Mouse (Mus musculus): ENCODE measurements around the gene Cpa5.

Gene Cpa5

GRCm38 (mm10) chr6:30610710-30611109 lies at the start of gene Cpa5:
TSS of gene Cpa5 (plus strand) at chr6:30611010.
- DNase-seq (ENCODE audit: low read depth): no peak

GRCm38 (mm10) chr6:30562132-30562531 lies 48.7 kb upstream of the Cpa5 start:
- DNase-seq (ENCODE audit: low read depth): no peak

- no peak for DNase-seq (ENCODE audit: low read depth)
Measured at GRCm38 (mm10) chr6:30563575-30563974, 47.2 kb upstream of the Cpa5 start.

- DNase-seq (ENCODE audit: low read depth): no peak
Measured at GRCm38 (mm10) chr6:30564051-30564450, 46.8 kb upstream of the Cpa5 start.

GRCm38 (mm10) chr6:30568069-30568468 lies 42.7 kb upstream of the Cpa5 start, which contains the start of gene Cpa4:
TSS of gene Cpa4 (plus strand) at chr6:30568369.
- DNase-seq (ENCODE audit: low read depth): no peak

GRCm38 (mm10) chr6:30569331-30569730 lies 41.5 kb upstream of the Cpa5 start:
- DNase-seq (ENCODE audit: low read depth): no peak

GRCm38 (mm10) chr6:30570012-30570411 lies 40.8 kb upstream of the Cpa5 start:
- DNase-seq (ENCODE audit: low read depth): no peak

- DNase-seq (ENCODE audit: low read depth): no peak
Measured at GRCm38 (mm10) chr6:30572456-30573311, 38.1 kb upstream of the Cpa5 start.

- DNase-seq (ENCODE audit: low read depth): no peak
Measured at GRCm38 (mm10) chr6:30573380-30573779, 37.4 kb upstream of the Cpa5 start.

GRCm38 (mm10) chr6:30574945-30575344 lies 35.9 kb upstream of the Cpa5 start:
- DNase-seq (ENCODE audit: low read depth): no peak

- no peak for DNase-seq (ENCODE audit: low read depth)
Measured at GRCm38 (mm10) chr6:30576477-30577203, 34.2 kb upstream of the Cpa5 start.

GRCm38 (mm10) chr6:30579961-30580840 lies 30.6 kb upstream of the Cpa5 start:
- no peak for DNase-seq (ENCODE audit: low read depth)

- no peak for DNase-seq (ENCODE audit: low read depth)
Measured at GRCm38 (mm10) chr6:30580841-30581176, 30.0 kb upstream of the Cpa5 start.

- DNase-seq (ENCODE audit: low read depth): no peak
Measured at GRCm38 (mm10) chr6:30586886-30587442, 23.8 kb upstream of the Cpa5 start.

GRCm38 (mm10) chr6:30589819-30590218 lies 21.0 kb upstream of the Cpa5 start:
- DNase-seq (ENCODE audit: low read depth): no peak

GRCm38 (mm10) chr6:30591851-30592404 lies 18.9 kb upstream of the Cpa5 start:
- no peak for DNase-seq (ENCODE audit: low read depth)

GRCm38 (mm10) chr6:30592417-30592974 lies 18.3 kb upstream of the Cpa5 start:
- DNase-seq (ENCODE audit: low read depth): no peak

- no peak for DNase-seq (ENCODE audit: low read depth)
Measured at GRCm38 (mm10) chr6:30594364-30594763, 16.4 kb upstream of the Cpa5 start.

- DNase-seq (ENCODE audit: low read depth): no peak
Measured at GRCm38 (mm10) chr6:30596230-30596898, 14.4 kb upstream of the Cpa5 start.

GRCm38 (mm10) chr6:30600033-30600432 lies 10.8 kb upstream of the Cpa5 start:
- DNase-seq (ENCODE audit: low read depth): no peak

- no peak for DNase-seq (ENCODE audit: low read depth)
Measured at GRCm38 (mm10) chr6:30600995-30601394, 9.8 kb upstream of the Cpa5 start.
